Mouse (Mus musculus) hematopoietic multipotent progenitor cell, adult 10-12 weeks (in vitro differentiated cells): ENCODE measurements around the gene Ints11. TPM values are rescaled to one million over a fixed set of nuclear protein-coding genes. Genes with fewer than 3 reads are reported as not detected.

ENCODE experiments used
- polyA plus RNA-seq: library from polyadenylated mRNA; stranded (reverse); fragments of >175 nt; gene quantifications from 2 replicates; pipeline ENCODE4 v1.2.3, GENCODE M21; 2012; ENCODE audit warnings: low replicate concordance

The Ints11 gene
- 13.3 and 23.2 TPM in 2 replicates for polyA plus RNA-seq

GRCm38 (mm10) chr4:155869317-155870033 lies at the start of gene Ints11, which contains the start of gene Cptp:
Gene Ints11 (plus strand): TSS chr4:155869546.
Gene Cptp (minus strand): TSS chr4:155869440.

GRCm38 (mm10) chr4:155831205-155831766 lies 38.1 kb upstream of the Ints11 start, which contains the start of gene Aurkaip1:
Gene Aurkaip1 (plus strand): TSS chr4:155831272.

GRCm38 (mm10) chr4:155839483-155839910 lies 29.8 kb upstream of the Ints11 start, which contains the start of gene Mxra8:
Gene Mxra8 (plus strand): TSS chr4:155839680.

DNA sequence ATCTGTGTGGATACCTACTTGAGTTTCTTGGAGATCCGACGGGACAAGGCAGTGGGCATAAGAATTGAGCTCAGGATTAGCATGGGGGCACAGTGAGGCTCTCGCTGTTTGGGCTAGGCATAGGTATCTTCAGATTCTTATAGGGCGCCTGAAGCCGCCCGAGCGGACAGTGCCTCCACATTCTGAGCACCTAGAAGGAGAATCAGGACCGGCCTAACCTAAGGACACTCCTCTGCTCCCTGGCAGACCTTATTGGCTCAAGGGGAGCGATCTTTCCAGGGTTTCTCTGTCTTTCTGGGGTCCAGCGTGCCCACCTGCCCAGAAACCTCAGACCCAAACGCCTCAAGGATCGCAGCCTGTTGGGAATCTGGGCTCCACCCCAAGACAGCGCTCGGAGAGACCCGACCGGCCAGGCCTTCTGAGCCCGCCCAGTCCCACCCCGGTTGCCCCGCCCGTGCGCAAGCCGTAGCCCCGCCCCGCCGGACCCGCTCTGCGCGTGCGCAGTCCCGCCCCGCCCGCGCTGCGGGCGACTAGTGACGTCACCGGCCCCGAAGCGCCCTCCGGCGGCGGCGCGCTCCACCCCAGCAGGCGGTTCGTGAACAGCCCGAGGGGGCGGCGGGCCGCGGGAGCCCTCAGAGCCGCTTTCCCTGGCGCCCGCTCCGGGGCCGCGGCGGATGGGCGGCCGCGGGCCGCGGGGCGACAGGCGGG lies 22.3 kb upstream of the Ints11 start, which contains the start of gene Dvl1:
TSS of gene Dvl1 (plus strand) at position 532 of the 708 bp plus-strand sequence.

GRCm38 (mm10) chr4:155863001-155863400 lies 6.3 kb upstream of the Ints11 start, which contains the start of gene Tas1r3:
Gene Tas1r3 (minus strand): TSS chr4:155863362.

DNA sequence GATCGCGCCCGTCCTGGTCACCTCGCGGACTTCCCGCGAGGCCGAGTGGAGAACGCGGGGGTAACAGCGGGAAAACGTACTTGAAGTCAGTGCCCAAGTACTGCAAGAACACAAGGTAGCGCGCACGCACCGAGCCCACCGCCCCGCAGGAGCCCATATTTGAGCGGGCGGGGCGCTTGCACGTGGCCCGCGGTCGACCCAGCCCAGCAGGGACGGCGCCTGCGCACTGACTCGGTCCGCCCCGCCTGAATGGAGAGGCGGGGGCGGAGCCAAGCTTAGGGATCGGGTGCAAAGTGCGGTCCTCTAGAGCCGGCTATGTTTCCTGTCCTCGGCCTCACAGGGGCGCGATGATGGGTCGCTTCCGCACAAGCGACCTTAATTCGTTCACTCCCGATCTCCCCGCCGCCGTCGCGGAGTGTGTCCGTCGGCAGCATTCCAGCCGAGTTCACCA lies 22.2 kb downstream of the Ints11 start, which contains the start of the genes Pusl1 and Acap3:
TSS of gene Pusl1 (minus strand) at position 231 of the 451 bp plus-strand sequence.
TSS of gene Acap3 (plus strand) at position 272 of the 451 bp plus-strand sequence.

Other genes with a start within 250 kb of the Ints11 start
- 86.9 and 98.8 TPM in 2 replicates for gene Cdk11b, start 244.7 kb upstream of the Ints11 start, polyA plus RNA-seq
- not detected in 2 replicates for gene Gm10563, start 224.1 kb upstream of the Ints11 start, polyA plus RNA-seq
- gene Mmp23, start 216.2 kb upstream of the Ints11 start, polyA plus RNA-seq, result 1.5 and 2.2 TPM in 2 replicates
- 38.8 and 73.8 TPM in 2 replicates for gene Mib2, start 200.3 kb upstream of the Ints11 start, polyA plus RNA-seq
- gene Fndc10, start 175.2 kb upstream of the Ints11 start, polyA plus RNA-seq, result 9.1 and 13.0 TPM in 2 replicates
- gene Ssu72, start 164.7 kb upstream of the Ints11 start, polyA plus RNA-seq, result 37.5 and 73.4 TPM in 2 replicates
- gene Tmem240, start 134.7 kb upstream of the Ints11 start, polyA plus RNA-seq, result 0.86 and 1.6 TPM in 2 replicates
- gene Atad3a, start 108.5 kb upstream of the Ints11 start, polyA plus RNA-seq, result 22.2 and 23.8 TPM in 2 replicates
- gene Vwa1, start 94.8 kb upstream of the Ints11 start, polyA plus RNA-seq, result 0.28 and 1.3 TPM in 2 replicates
- gene Tmem88b, start 83.7 kb upstream of the Ints11 start, polyA plus RNA-seq, result 0.06 TPM in 1 of 2 replicates, not detected in the other
- 0.10 TPM in 1 of 2 replicates, not detected in the other for gene Ankrd65, start 79.1 kb upstream of the Ints11 start, polyA plus RNA-seq
- gene Mrpl20, start 66.7 kb upstream of the Ints11 start, polyA plus RNA-seq, result 6.3 and 19.8 TPM in 2 replicates
- gene Ccnl2, start 57.1 kb upstream of the Ints11 start, polyA plus RNA-seq, result 56.5 and 59.9 TPM in 2 replicates
- 177 and 209 TPM in 2 replicates for gene Aurkaip1, start 38.3 kb upstream of the Ints11 start, polyA plus RNA-seq
- gene Mxra8, start 29.9 kb upstream of the Ints11 start, polyA plus RNA-seq, result 2.6 and 5.3 TPM in 2 replicates
- 89.3 and 201 TPM in 2 replicates for gene Dvl1, start 22.1 kb upstream of the Ints11 start, polyA plus RNA-seq
- 0.25 and 0.37 TPM in 2 replicates for gene Tas1r3, start 6.2 kb upstream of the Ints11 start, polyA plus RNA-seq
- gene Cptp, start 106 bp upstream of the Ints11 start, polyA plus RNA-seq, result 1.6 and 4.5 TPM in 2 replicates
- gene Pusl1, start 22.2 kb downstream of the Ints11 start, polyA plus RNA-seq, result 79.0 and 302 TPM in 2 replicates
- 30.5 and 52.0 TPM in 2 replicates for gene Acap3, start 22.3 kb downstream of the Ints11 start, polyA plus RNA-seq
- 43.7 and 73.5 TPM in 2 replicates for gene Ube2j2, start 74.3 kb downstream of the Ints11 start, polyA plus RNA-seq
- 28.3 and 36.5 TPM in 2 replicates for gene C1qtnf12, start 92.8 kb downstream of the Ints11 start, polyA plus RNA-seq
- 2.3 and 3.4 TPM in 2 replicates for gene B3galt6, start 123.1 kb downstream of the Ints11 start, polyA plus RNA-seq
- gene Sdf4, start 123.3 kb downstream of the Ints11 start, polyA plus RNA-seq, result 64.0 and 98.8 TPM in 2 replicates
- gene Tnfrsf4, start 144.3 kb downstream of the Ints11 start, polyA plus RNA-seq, result 10.9 and 18.7 TPM in 2 replicates
- gene Tnfrsf18, start 156.6 kb downstream of the Ints11 start, polyA plus RNA-seq, result 31.9 and 46.2 TPM in 2 replicates
- gene Ttll10, start 189.9 kb downstream of the Ints11 start, polyA plus RNA-seq, result not detected in 2 replicates
- 11.6 and 15.9 TPM in 2 replicates for gene 9430015G10Rik, start 240.4 kb downstream of the Ints11 start, polyA plus RNA-seq